Mouse (Mus musculus) spleen, adult 2 months (tissue): ENCODE data around the gene Fam111a.

Source experiments
- CTCF ChIP-seq: fragments of 200-500 bp; IDR thresholded peaks from 2 replicates; pipeline ENCODE4 v1.5.1; 2011; ENCODE audit warnings: mild to moderate bottlenecking, inconsistent platforms; ENCODE audit not compliant: insufficient read depth, insufficient read length, insufficient replicate concordance; ENCODE audit errors: extremely low read depth
- POLR2A ChIP-seq: fragments of 200-500 bp; IDR thresholded peaks from 2 replicates; pipeline ENCODE4 v1.6.1; 2011; ENCODE audit warnings: low read depth, low read length, inconsistent platforms

DNA sequence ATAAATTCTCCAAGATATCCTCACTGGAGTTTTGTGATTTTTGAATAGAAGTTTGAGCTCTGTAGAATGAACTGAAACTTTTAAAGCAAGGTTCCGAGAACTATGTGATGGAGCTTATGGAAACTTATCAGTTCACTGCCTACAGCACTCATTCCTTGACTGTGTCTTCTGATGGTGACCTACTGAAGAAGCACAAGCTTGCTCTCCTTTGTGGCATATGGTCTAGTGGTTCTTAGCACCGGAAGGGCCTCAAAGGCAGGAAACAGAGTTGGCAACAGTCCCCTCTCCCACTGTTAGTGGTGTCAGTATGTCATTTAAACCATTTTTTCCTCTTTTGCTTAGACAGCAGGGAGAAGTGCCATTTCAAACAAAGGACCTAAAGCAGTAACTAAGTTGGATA, 31.1 kb downstream of the Fam111a start:
- TF ChIP-seq CTCF: no peak
- no peak for TF ChIP-seq POLR2A
